Mouse (Mus musculus) ES-Bruce4 (cell line): ENCODE measurements around the gene Gba2. TPM values are rescaled to one million over a fixed set of nuclear protein-coding genes. Genes with fewer than 3 reads are reported as not detected.

ENCODE experiments used
- H3K27ac ChIP-seq: 2 replicates; pipeline ENCODE4 v1.5.1; 2012; ENCODE audit warnings: low read length, inconsistent platforms; ENCODE audit not compliant: insufficient read depth
- H3K27me3 ChIP-seq: 2 replicates; pipeline ENCODE4 v1.6.1; 2012; ENCODE audit warnings: mild to moderate bottlenecking, low read length, inconsistent platforms; ENCODE audit not compliant: control insufficient read depth, poor library complexity, insufficient read depth, severe bottlenecking
- H3K36me3 ChIP-seq: 2 replicates; pipeline ENCODE4 v1.6.1; 2012; ENCODE audit warnings: inconsistent platforms, mild to moderate bottlenecking, low read length, moderate library complexity; ENCODE audit not compliant: control insufficient read depth, poor library complexity, insufficient read depth, severe bottlenecking
- H3K4me1 ChIP-seq: one replicate; pipeline ENCODE4 v1.8.1; 2011; ENCODE audit warnings: low read length; ENCODE audit not compliant: control insufficient read depth, insufficient read depth
- H3K4me3 ChIP-seq: 2 replicates; pipeline ENCODE4 v1.5.1; 2011; ENCODE audit warnings: low read depth, mild to moderate bottlenecking, low read length
- H3K9ac ChIP-seq: 2 replicates; pipeline ENCODE4 v1.6.1; 2012; ENCODE audit warnings: low read depth, mild to moderate bottlenecking, inconsistent platforms; ENCODE audit not compliant: poor library complexity, severe bottlenecking
- H3K9me3 ChIP-seq: replicated peaks from 2 replicates; pipeline ENCODE4 v1.6.1; 2012; ENCODE audit warnings: mild to moderate bottlenecking, low read length, inconsistent platforms; ENCODE audit not compliant: control insufficient read depth, poor library complexity, insufficient read depth, severe bottlenecking
- CTCF ChIP-seq: IDR thresholded peaks from one replicate; pipeline ENCODE4 v1.8.1; 2011; ENCODE audit warnings: low read depth, low read length
- EP300 ChIP-seq: IDR thresholded peaks from 2 replicates; pipeline ENCODE4 v1.6.1; 2011; ENCODE audit warnings: low read depth, low read length; ENCODE audit not compliant: insufficient read depth
- POLR2A ChIP-seq: IDR thresholded peaks from one replicate; pipeline ENCODE4 v1.8.1; 2011; ENCODE audit warnings: low read length; ENCODE audit not compliant: insufficient read depth
- polyA plus RNA-seq: library from polyadenylated mRNA; stranded (reverse); fragments of >200 nt; gene quantifications from 2 replicates; pipeline ENCODE4 v1.2.4, GENCODE M21; 2011; ENCODE audit warnings: low read depth; ENCODE audit not compliant: missing spikeins, insufficient read depth, insufficient read length

The Gba2 gene
- polyA plus RNA-seq: 6.6 and 8.9 TPM in 2 replicates

- Histone ChIP-seq H3K4me3 (peak within 1 kb of the TSS; percentile 91), H3K27me3 (no peaks in the 10 kb centered on the region), H3K36me3 (peaks cover 7% of the 10 kb centered on the region), H3K27ac (no peak within 1 kb of the TSS), H3K9me3 (no peaks in the 10 kb centered on the region), H3K9ac (peak within 1 kb of the TSS; percentile 75), H3K4me1 (peaks cover 3% of the 10 kb centered on the region)
- TF ChIP-seq POLR2A (no peak), EP300 (no peak), CTCF (no peak)
Observed at GRCm38 (mm10) chr4:43578376-43579204, at the start of gene Gba2, which contains the start of gene Rgp1. TSS of gene Gba2 (minus strand) at chr4:43578873. TSS of gene Rgp1 (plus strand) at chr4:43578715.

GRCm38 (mm10) chr4:43620146-43620778, 41.6 kb upstream of the Gba2 start:
- Histone ChIP-seq H3K4me1 (no peaks in the 10 kb centered on the region), H3K27me3 (no peaks in the 10 kb centered on the region), H3K36me3 (no peaks in the 10 kb centered on the region), H3K27ac (no peak overlapping the region), H3K9ac (no peak overlapping the region), H3K4me3 (no peak overlapping the region), H3K9me3 (peaks cover 5% of the 10 kb centered on the region)
- TF ChIP-seq POLR2A: no peak
- TF ChIP-seq EP300: no peak
- TF ChIP-seq CTCF: no peak

GRCm38 (mm10) chr4:43613060-43613730, 34.5 kb upstream of the Gba2 start:
- TF ChIP-seq POLR2A (no peak), CTCF (no peak), EP300 (no peak)
- H3K27ac ChIP-seq: no peak overlapping the region

GRCm38 (mm10) chr4:43612534-43612933, 33.9 kb upstream of the Gba2 start:
- Histone ChIP-seq H3K4me3 (no peak overlapping the region), H3K9ac (no peak overlapping the region), H3K9me3 (no peaks in the 10 kb centered on the region), H3K27me3 (no peaks in the 10 kb centered on the region; the same call in 1 of the 2 replicates), H3K27ac (no peak overlapping the region), H3K36me3 (no peaks in the 10 kb centered on the region), H3K4me1 (no peaks in the 10 kb centered on the region)
- TF ChIP-seq POLR2A: no peak
- TF ChIP-seq EP300: no peak
- TF ChIP-seq CTCF: no peak

More at GRCm38 (mm10) chr4:43613060-43613730, 34.5 kb upstream of the Gba2 start:
- Histone ChIP-seq H3K4me1 (no peaks in the 10 kb centered on the region), H3K9me3 (no peaks in the 10 kb centered on the region), H3K36me3 (no peaks in the 10 kb centered on the region), H3K9ac (no peak overlapping the region), H3K27me3 (no peaks in the 10 kb centered on the region; the same call in 1 of the 2 replicates), H3K4me3 (no peak overlapping the region)

- Histone ChIP-seq H3K4me1 (no peaks in the 10 kb centered on the region), H3K27ac (no peak overlapping the region), H3K4me3 (no peak overlapping the region), H3K9ac (no peak overlapping the region), H3K9me3 (no peaks in the 10 kb centered on the region), H3K27me3 (no peaks in the 10 kb centered on the region), H3K36me3 (no peaks in the 10 kb centered on the region)
- TF ChIP-seq EP300 (no peak), CTCF (no peak), POLR2A (no peak)
Observed at GRCm38 (mm10) chr4:43604751-43605685, 26.3 kb upstream of the Gba2 start.
